10 mouse cellular contexts compared by ENCODE assay signal in genomic region chr2:61492043-61492743, GRCm38 (mm10).
DNase-seq lines count a peak whose midpoint lies in the region; ATAC-seq and TF ChIP-seq lines count a peak whose summit lies in the region.
"Had no signal": no experiment of that assay in that cellular context is flagged by ENCODE, and none has a peak within 500 bp of the region (broad histone marks: within the 10 kb centered on the region; RNA-seq: fewer than 3 reads in every experiment).

No protein-coding gene starts in this region.

- POLR2A ChIA-PET in Patski (lab: Charles Lee), result interaction anchor here (1.6 kb wide), 1 partner anchor 12 kb away, joined by 5 read pairs; no protein-coding TSS in a partner anchor

- H3K36me3 ChIP-seq in hindbrain, embryonic 10.5 days, result no peaks in the 10 kb centered on the region
- H3K36me3 ChIP-seq: embryonic facial prominence, embryonic 12.5 days; lung, embryonic 15.5 days had no signal

- CTCF ChIA-PET in Patski (lab: Charles Lee), result interaction anchor here (0.8 to 1.2 kb wide), 2 partner anchors 35 to 47 kb away, joined by 3 to 4 read pairs; no protein-coding TSS in a partner anchor

- intact Hi-C loops in gastrocnemius, adult 2 months (cut with DNase I), result loop anchor here (10.0 kb wide), 1 partner anchor 473 kb away; no protein-coding TSS in a partner anchor

- ATAC-seq in Patski, result no peak
- ATAC-seq in hematopoietic stem cell, adult 5-6 weeks (replicated peaks in 1 of 2; ENCODE audit: insufficient read depth in 1 of 2, low FRiP score in 2 of 2, low TSS enrichment in 1 of 2, low read depth in 1 of 2, poor library complexity in 2 of 2, severe bottlenecking in 2 of 2), result peak; percentile 53 to 55

- H3K4me3 ChIP-seq in gastrocnemius, adult 2 months, result no peak overlapping the region
- H3K4me3 ChIP-seq in hindbrain, embryonic 10.5 days, result no peak overlapping the region
- H3K4me3 ChIP-seq: embryonic facial prominence, embryonic 12.5 days; lung, embryonic 15.5 days had no signal

- DNase-seq in gastrocnemius, adult 2 months, result peak; percentile 33
- no peak for DNase-seq in gastrocnemius, postnatal 25 days
- DNase-seq in 3T3-L1 (ENCODE audit: low read depth, low spot score) (peak; percentile 28), Patski (ENCODE audit: low read depth, low spot score) (no peak)
- DNase-seq in mesoderm, embryonic 11.5 days (ENCODE audit: low read depth, low spot score), result peak; percentile 14
- no peak for DNase-seq in yolk sac, embryonic 10.5 days (ENCODE audit: low spot score)
- no peak for DNase-seq in hindbrain, embryonic 10.5 days (ENCODE audit: low spot score)

- 60% methylated on average over 6 of the region's 6 CpGs for WGBS in hindbrain, embryonic 10.5 days

- in situ Hi-C loops in Patski (cut with MboI; ENCODE audit: low pct_unique_long_range_greater_than_20kb), result no loop called here

- no peaks in the 10 kb centered on the region for H3K4me1 ChIP-seq in hindbrain, embryonic 10.5 days (replicated peaks)
- H3K4me1 ChIP-seq: embryonic facial prominence, embryonic 12.5 days had no signal

- TF ChIP-seq CTCF in gastrocnemius, adult 2 months (IDR thresholded peaks at IDR 0.05), result peak; percentile 67
- TF ChIP-seq CTCF in Patski (IDR thresholded peaks at IDR 0.05), result peak; percentile 74

- H3K9me3 ChIP-seq in hindbrain, embryonic 10.5 days, result no peaks in the 10 kb centered on the region
- H3K9me3 ChIP-seq: embryonic facial prominence, embryonic 12.5 days; lung, embryonic 15.5 days had no signal

- H3K27me3 ChIP-seq in Patski, result peaks cover 4% of the 10 kb centered on the region
- H3K27me3 ChIP-seq in hindbrain, embryonic 10.5 days (ENCODE audit: insufficient read depth, poor library complexity, severe bottlenecking), result no peaks in the 10 kb centered on the region
- H3K27me3 ChIP-seq: embryonic facial prominence, embryonic 12.5 days; lung, embryonic 15.5 days had no signal

- H3K27ac ChIP-seq in gastrocnemius, adult 2 months, result no peak overlapping the region
- H3K27ac ChIP-seq in hindbrain, embryonic 10.5 days, result no peak overlapping the region
- H3K27ac ChIP-seq: embryonic facial prominence, embryonic 12.5 days; lung, embryonic 15.5 days had no signal

Comparison
In these comparisons a context has a peak if more than half of its experiments do, and no peak if none do; other contexts are left out.
1. DNase-seq: peak in gastrocnemius, adult 2 months (single experiment), 3T3-L1 (single experiment) and mesoderm, embryonic 11.5 days (single experiment); none in gastrocnemius, postnatal 25 days (single experiment), Patski (single experiment), yolk sac, embryonic 10.5 days (single experiment) and hindbrain, embryonic 10.5 days (single experiment).